Mouse (Mus musculus): ENCODE measurements around the gene Tead2.
"Not testable (repeated sequence)": the region's sequence is repeated elsewhere in the genome, so short reads cannot be mapped to it uniquely, and the experiment has no call there.

Gene Tead2

GRCm38 (mm10) chr7:45215673-45216441 lies at the start of gene Tead2:
TSS of gene Tead2 (plus strand) at chr7:45215753.
- in situ Hi-C loops (cut with MboI, MseI) = no loop called here

- in situ Hi-C loops (cut with MboI, MseI) = no loop called here
Observed at GRCm38 (mm10) chr7:45166950-45167401, 48.6 kb upstream of the Tead2 start.

GRCm38 (mm10) chr7:45167761-45168445 lies 47.6 kb upstream of the Tead2 start:
- in situ Hi-C loops (cut with MboI, MseI) = no loop called here

GRCm38 (mm10) chr7:45168656-45169055 lies 46.9 kb upstream of the Tead2 start:
- in situ Hi-C loops (cut with MboI, MseI) = no loop called here

GRCm38 (mm10) chr7:45169495-45169894 lies 46.1 kb upstream of the Tead2 start:
- in situ Hi-C loops (cut with MboI, MseI) = no loop called here

GRCm38 (mm10) chr7:45172974-45173373 lies 42.6 kb upstream of the Tead2 start:
- in situ Hi-C loops (cut with MboI, MseI) = no loop called here

- in situ Hi-C loops (cut with MboI, MseI) = not testable (repeated sequence)
Observed at GRCm38 (mm10) chr7:45173772-45174171, 41.8 kb upstream of the Tead2 start.

GRCm38 (mm10) chr7:45174567-45175280 lies 40.8 kb upstream of the Tead2 start:
- in situ Hi-C loops (cut with MboI, MseI) = no loop called here

GRCm38 (mm10) chr7:45175398-45175797 lies 40.2 kb upstream of the Tead2 start:
- in situ Hi-C loops (cut with MboI, MseI) = no loop called here

GRCm38 (mm10) chr7:45175929-45176328 lies 39.6 kb upstream of the Tead2 start:
- in situ Hi-C loops (cut with MboI, MseI) = no loop called here

GRCm38 (mm10) chr7:45176356-45176755 lies 39.2 kb upstream of the Tead2 start:
- in situ Hi-C loops (cut with MboI, MseI) = no loop called here

GRCm38 (mm10) chr7:45178550-45178949 lies 37.0 kb upstream of the Tead2 start:
- in situ Hi-C loops (cut with MboI, MseI) = no loop called here

GRCm38 (mm10) chr7:45179469-45179868 lies 36.1 kb upstream of the Tead2 start, which contains the start of gene Gfy:
TSS of gene Gfy (minus strand) at chr7:45179569.
- in situ Hi-C loops (cut with MboI, MseI) = no loop called here

- in situ Hi-C loops (cut with MboI, MseI) = loop anchor here in 1 of 2 experiments (5.0 kb wide), 1 partner anchor 629 kb away; the partner anchor contains the start of gene Nr1h2
Observed at GRCm38 (mm10) chr7:45180896-45181477, 34.6 kb upstream of the Tead2 start, which contains the start of gene Pth2. TSS of gene Pth2 (plus strand) at chr7:45180995.

GRCm38 (mm10) chr7:45181540-45181939 lies 34.0 kb upstream of the Tead2 start:
- in situ Hi-C loops (cut with MboI, MseI) = loop anchor here in 1 of 2 experiments (5.0 kb wide), 1 partner anchor 629 kb away; the partner anchor contains the start of gene Nr1h2

GRCm38 (mm10) chr7:45182199-45182601 lies 33.4 kb upstream of the Tead2 start:
- in situ Hi-C loops (cut with MboI, MseI) = loop anchor here in 1 of 2 experiments (5.0 kb wide), 1 partner anchor 630 kb away; the partner anchor contains the start of gene Nr1h2

GRCm38 (mm10) chr7:45182606-45183005 lies 32.9 kb upstream of the Tead2 start:
- in situ Hi-C loops (cut with MboI, MseI) = loop anchor here in 1 of 2 experiments (5.0 kb wide), 1 partner anchor 630 kb away; the partner anchor contains the start of gene Nr1h2

- in situ Hi-C loops (cut with MboI, MseI) = loop anchor here in 1 of 2 experiments (5.0 kb wide), 1 partner anchor 631 kb away; the partner anchor contains the start of gene Nr1h2
Observed at GRCm38 (mm10) chr7:45183672-45184071, 31.9 kb upstream of the Tead2 start.

GRCm38 (mm10) chr7:45185921-45186320 lies 29.6 kb upstream of the Tead2 start:
- in situ Hi-C loops (cut with MboI, MseI) = no loop called here

GRCm38 (mm10) chr7:45189600-45189999 lies 26.0 kb upstream of the Tead2 start:
- in situ Hi-C loops (cut with MboI, MseI) = no loop called here

- in situ Hi-C loops (cut with MboI, MseI) = no loop called here
Observed at GRCm38 (mm10) chr7:45190186-45190585, 25.4 kb upstream of the Tead2 start.
